Mouse (Mus musculus) CD4-positive naive resting alpha-beta T cell, adult 76 days (primary cell): ENCODE measurements around the gene Ankrd16. TPM values are rescaled to one million over a fixed set of nuclear protein-coding genes. Genes with fewer than 3 reads are reported as not detected.

Experiments
- total RNA-seq: library from RNA; stranded (reverse); gene quantifications from one replicate; pipeline ENCODE4 v1.2.4, GENCODE M21; 2023

Gene Ankrd16
- total RNA-seq: 70.5 TPM

DNA sequence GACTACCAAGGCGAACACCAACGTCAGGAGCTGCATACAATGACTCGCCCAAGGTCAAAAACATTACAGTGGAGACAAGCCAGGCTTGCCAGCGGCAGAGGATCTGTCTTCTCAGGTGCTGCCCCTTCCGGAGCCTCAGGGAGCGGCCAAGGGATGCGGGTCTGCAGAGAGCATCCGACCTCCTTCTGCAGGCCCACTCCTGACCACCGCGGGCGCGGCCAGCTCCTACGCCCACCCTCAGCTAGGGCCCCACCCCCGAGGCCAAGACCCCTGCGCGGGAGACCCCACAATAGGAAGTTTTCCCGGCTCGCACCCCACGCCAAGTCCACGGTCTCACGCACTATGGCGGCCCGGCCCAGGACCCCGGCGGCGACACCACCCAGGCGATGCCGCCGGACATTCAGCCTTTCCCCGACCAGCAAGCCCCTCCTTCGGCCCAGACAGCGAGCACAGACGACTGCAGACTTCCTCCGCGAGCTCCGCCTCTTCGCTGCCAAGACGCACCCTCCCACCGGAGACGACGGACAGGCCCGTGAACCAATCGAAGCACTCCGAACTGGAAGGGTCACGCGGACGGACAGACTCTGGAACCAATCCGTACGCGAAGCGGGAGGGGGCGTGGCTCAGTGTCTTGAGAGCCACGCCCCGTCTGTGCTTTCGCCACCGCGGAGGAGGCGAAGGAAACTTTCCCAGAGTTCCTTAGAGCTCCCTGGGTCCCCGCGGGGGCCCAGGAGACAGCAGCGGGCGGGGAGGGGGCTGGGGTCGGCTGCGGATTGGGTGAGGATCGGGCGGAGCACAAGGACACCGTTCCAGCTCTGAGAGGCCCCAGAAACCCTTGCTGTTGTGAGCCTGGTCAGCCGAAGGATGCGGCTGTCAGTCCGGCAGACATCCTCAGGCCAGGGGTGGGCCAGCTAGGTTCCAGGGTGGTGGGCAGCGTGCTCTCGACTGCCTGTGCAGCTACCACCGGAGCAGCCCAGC lies at the start of gene Ankrd16, which contains the start of gene Fbh1:
TSS of gene Ankrd16 (plus strand) at position 786 of the 978 bp plus-strand sequence.
TSS of gene Fbh1 (minus strand) at position 492 of the 978 bp plus-strand sequence.

Other genes starting within 250 kb of the Ankrd16 start
- 39.5 TPM for gene Pfkfb3, start 223.8 kb upstream of the Ankrd16 start, total RNA-seq
- gene Rbm17, start 173.7 kb upstream of the Ankrd16 start, total RNA-seq: 167 TPM
- gene Gm17490, start 151.6 kb upstream of the Ankrd16 start, total RNA-seq: not detected
- 7.0 TPM for gene Il2ra, start 135.1 kb upstream of the Ankrd16 start, total RNA-seq
- 7.0 TPM for gene Il15ra, start 72.6 kb upstream of the Ankrd16 start, total RNA-seq
- gene Fbh1, start 294 bp upstream of the Ankrd16 start, total RNA-seq: 37.0 TPM